Mouse (Mus musculus) kidney, postnatal 14 days (tissue): ENCODE results near the gene Ctcf.

Experiments used
- DNase-seq: peaks from one replicate; pipeline ENCODE4 v3.0.0; 2022; ENCODE audit warnings: mixed read lengths

Ctcf gene

DNA sequence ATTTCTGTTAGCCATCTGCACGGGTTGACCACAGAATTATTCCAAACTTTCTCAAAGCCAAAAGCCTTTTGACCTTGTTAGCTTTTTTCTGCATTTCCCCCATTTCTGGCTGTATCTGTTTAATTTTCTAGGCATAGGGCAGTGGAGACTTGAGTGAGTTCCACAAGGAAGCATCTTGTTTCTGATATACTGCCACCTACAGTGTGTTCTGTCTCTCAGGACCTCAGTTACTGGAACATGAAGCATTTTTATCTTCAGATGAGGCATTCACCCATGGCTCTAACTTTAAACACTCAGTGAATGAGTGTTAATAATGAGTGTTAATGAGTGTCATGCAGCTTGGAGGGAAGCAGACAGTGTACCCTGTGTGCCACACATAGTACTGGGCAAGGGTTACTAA, 41.5 kb downstream of the Ctcf start:
- DNase-seq, result no peak

- no peak for DNase-seq
Measured at GRCm38 (mm10) chr8:105685325-105685724, 49.0 kb downstream of the Ctcf start.

- peak; percentile 61 for DNase-seq
Measured at GRCm38 (mm10) chr8:105685796-105686308, 49.5 kb downstream of the Ctcf start, which contains the start of gene Carmil2. TSS of gene Carmil2 (plus strand) at chr8:105686274.

DNA sequence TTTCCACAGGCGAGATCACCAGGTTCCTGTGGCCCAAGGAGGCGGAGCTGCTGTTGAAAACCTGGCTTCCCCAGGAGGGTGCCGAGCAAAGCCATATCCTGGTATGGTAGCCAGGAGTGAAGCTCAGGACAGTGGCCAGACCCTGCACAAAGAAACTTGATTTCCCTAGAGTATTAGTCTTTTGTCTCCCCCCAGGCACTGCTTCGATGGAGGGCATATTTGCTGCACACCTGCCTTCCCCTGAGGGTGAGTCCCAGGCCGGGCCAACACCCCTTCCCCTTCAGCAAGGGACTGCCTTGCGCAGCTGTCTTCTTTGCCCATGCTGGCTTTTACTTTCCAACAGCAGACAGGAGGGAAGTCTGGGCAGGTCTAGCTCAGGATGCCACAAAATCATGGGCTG, 50.2 kb downstream of the Ctcf start:
- no peak for DNase-seq

GRCm38 (mm10) chr8:105687512-105687911, 51.1 kb downstream of the Ctcf start:
- DNase-seq, result no peak

DNA sequence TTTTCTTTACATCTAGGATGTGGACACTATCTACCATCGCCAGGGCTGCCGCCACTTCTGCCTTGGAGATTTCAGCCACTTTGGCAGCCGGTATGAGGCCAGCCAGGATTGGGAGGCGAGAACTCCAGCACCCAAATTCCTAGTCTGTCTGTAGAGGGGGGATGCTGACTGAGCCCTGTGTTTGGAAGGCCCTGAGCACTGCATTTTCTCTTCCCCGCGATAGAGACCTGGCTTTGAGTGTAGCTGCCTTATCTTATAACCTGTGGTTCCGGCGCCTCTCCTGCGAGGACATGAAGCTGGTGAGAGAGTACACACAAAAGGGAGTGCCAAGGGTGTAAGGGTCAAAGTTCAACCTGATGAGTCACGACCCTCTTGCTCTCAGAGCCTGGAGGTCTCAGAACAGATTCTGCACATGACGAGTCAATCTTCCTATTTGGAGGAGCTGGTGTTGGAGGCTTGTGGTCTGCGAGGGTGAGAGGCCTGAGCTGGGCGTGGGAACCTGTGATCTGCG, 51.9 kb downstream of the Ctcf start:
- no peak for DNase-seq

- no peak for DNase-seq
Measured at GRCm38 (mm10) chr8:105689256-105689982, 53.1 kb downstream of the Ctcf start.

GRCm38 (mm10) chr8:105689983-105690360, 53.6 kb downstream of the Ctcf start:
- DNase-seq, result no peak

- no peak for DNase-seq
Measured at GRCm38 (mm10) chr8:105690978-105691377, 54.6 kb downstream of the Ctcf start.

- no peak for DNase-seq
Measured at GRCm38 (mm10) chr8:105692449-105693182, 56.2 kb downstream of the Ctcf start.

- DNase-seq, result peak; percentile 84
Measured at GRCm38 (mm10) chr8:105693648-105694047, 57.3 kb downstream of the Ctcf start.

DNA sequence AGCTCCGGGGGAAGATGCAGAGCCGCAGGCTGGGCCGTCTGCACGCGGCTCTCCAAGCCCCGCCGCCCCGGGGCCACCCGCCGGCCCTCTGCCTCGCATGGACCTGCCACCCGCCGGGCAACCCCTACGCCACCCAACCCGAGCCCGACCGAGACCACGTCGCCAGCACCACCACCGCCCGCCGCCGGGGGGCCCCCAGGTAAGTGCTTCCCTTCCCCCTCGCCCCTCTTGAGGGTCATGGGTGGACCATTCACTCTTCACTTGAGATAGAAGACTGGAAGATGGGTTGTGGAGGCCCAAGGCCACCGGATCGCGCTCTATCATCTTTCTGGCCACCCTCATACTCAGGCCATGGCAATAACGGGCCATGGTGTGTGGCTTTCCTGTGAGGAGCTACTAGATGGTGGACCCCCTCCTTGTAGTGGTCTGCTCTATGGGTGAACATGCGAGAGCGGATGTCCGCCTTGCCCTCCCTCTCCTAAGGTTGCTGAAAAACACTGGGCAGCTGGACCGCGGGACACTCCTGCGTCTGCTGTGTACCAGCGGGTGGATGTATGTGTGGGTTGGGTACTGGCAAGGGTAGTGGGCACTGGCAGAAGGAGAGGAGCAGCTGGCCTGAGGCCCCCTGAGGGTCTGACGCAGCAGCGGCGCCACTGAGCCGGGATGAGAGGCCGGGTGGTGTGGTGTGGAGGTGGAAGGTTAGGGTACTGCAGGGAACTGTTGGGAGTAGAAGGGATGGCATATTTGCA, 57.9 kb downstream of the Ctcf start:
- no peak for DNase-seq

DNA sequence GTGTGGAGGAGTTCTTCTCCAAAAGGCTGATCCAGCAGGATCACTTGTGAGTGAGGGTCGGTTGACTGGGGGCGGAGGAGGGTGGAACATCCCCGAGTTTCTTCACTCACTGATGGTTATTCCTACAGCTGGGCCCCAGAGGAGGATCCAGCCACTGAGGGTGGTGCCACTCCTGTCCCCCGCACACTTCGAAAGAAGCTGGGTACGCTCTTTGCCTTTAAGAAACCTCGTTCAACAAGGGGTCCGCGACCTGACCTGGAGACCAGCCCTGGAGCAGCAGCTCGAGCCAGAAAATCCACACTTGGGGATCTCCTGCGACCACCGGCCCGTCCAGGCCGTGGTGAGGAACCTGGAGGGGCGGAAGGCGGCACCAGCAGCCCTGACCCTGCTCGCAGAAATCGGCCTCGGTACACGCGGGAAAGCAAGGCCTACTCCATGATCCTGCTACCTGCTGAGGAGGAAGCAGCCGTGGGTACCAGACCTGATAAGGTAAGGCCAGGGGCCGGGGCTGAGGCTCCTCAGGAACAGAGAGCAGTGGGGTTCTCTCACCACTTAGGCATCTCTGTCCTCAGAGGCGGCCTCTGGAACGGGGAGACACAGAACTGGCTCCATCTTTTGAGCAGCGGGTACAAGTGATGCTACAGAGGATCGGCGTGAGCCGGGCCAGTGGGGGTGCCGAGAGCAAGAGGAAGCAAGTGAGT, 58.9 kb downstream of the Ctcf start:
- DNase-seq, result no peak

- no peak for DNase-seq
Measured at GRCm38 (mm10) chr8:105697196-105697780, 60.9 kb downstream of the Ctcf start.

GRCm38 (mm10) chr8:105698734-105699133, 62.4 kb downstream of the Ctcf start:
- DNase-seq, result no peak

- no peak for DNase-seq
Measured at GRCm38 (mm10) chr8:105699488-105700215, 63.3 kb downstream of the Ctcf start.

- DNase-seq, result peak; percentile 70
Measured at GRCm38 (mm10) chr8:105700566-105700965, 64.2 kb downstream of the Ctcf start.

- DNase-seq, result peak; percentile 97
Measured at GRCm38 (mm10) chr8:105700966-105701824, 64.8 kb downstream of the Ctcf start, which contains the start of the genes Acd and Pard6a. TSS of gene Acd (minus strand) at chr8:105701102. TSS of gene Pard6a (plus strand) at chr8:105701148.

DNA sequence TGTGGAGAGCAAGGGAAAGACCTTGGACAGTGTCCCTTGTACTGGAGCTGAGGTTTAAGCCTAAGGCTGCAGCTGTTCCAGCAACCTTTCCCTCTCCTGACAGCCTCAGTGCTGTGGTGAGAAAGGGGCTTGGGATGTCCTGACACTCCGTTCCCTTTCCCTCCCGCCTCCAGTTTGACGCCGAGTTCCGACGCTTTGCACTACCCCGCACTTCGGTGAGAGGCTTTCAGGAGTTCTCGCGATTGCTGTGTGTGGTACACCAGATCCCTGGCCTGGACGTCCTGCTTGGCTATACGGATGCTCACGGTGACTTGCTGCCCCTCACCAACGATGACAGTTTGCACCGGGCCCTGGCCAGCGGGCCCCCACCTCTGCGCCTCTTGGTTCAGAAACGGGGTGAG, 65.6 kb downstream of the Ctcf start:
- DNase-seq, result no peak

GRCm38 (mm10) chr8:105702731-105703415, 66.5 kb downstream of the Ctcf start:
- DNase-seq, result no peak
